Mouse (Mus musculus) cortical plate, adult 2 months (tissue): ENCODE results near the gene Prmt8. TPM values are rescaled to one million over a fixed set of nuclear protein-coding genes. Genes with fewer than 3 reads are reported as not detected.

Experiments used
- H3K27ac ChIP-seq: fragments of 200-500 bp; 2 replicates; pipeline ENCODE4 v1.5.1; 2012; ENCODE audit warnings: low read length, control low read depth, inconsistent platforms; ENCODE audit not compliant: insufficient read depth
- H3K4me1 ChIP-seq: fragments of 200-500 bp; 2 replicates; pipeline ENCODE4 v1.6.1; 2011; ENCODE audit warnings: low read length; ENCODE audit not compliant: control insufficient read depth, insufficient read depth
- H3K4me3 ChIP-seq: fragments of 200-500 bp; 2 replicates; pipeline ENCODE4 v1.5.1; 2011; ENCODE audit warnings: mild to moderate bottlenecking, low read length, control low read depth; ENCODE audit not compliant: insufficient read depth
- CTCF ChIP-seq: fragments of 200-500 bp; IDR thresholded peaks from 2 replicates; pipeline ENCODE4 v1.5.1; 2011; ENCODE audit warnings: mild to moderate bottlenecking, control low read depth, low read length; ENCODE audit not compliant: insufficient read depth; ENCODE audit errors: extremely low read depth
- POLR2A ChIP-seq: fragments of 200-500 bp; IDR thresholded peaks from 2 replicates; pipeline ENCODE4 v1.6.1; 2011; ENCODE audit warnings: mild to moderate bottlenecking, low read length, control low read depth; ENCODE audit not compliant: insufficient read depth; ENCODE audit errors: extremely low read depth
- polyA plus RNA-seq: library from polyadenylated mRNA; depleted of rRNA; stranded (reverse); fragments of >200 nt; gene quantifications from 2 replicates; pipeline ENCODE4 v1.2.3, GENCODE M21; 2012

The Prmt8 gene
- polyA plus RNA-seq, 1 experiment: 67.5 TPM

- TF ChIP-seq CTCF: no peak
- TF ChIP-seq POLR2A: peak; percentile 42; the same call in 1 of the 2 replicates
- Histone ChIP-seq H3K4me3 (peak overlapping the region; percentile 92), H3K4me1 (peaks cover 8% of the 10 kb centered on the region), H3K27ac (peak overlapping the region; percentile 98)
Measured at GRCm38 (mm10) chr6:127766641-127767200, 2.6 kb downstream of the Prmt8 start.

GRCm38 (mm10) chr6:127766041-127766604 is 3.1 kb downstream of the Prmt8 start:
- Histone ChIP-seq H3K4me1 (peaks cover 6% of the 10 kb centered on the region), H3K4me3 (peak overlapping the region; percentile 92), H3K27ac (no peak overlapping the region)
- no peak for TF ChIP-seq CTCF
- 0 out of 2 replicates have a peak, but pooled peaks have one; percentile 37 for TF ChIP-seq POLR2A

GRCm38 (mm10) chr6:127765573-127765972 is 3.7 kb downstream of the Prmt8 start:
- no peak overlapping the region for H3K27ac ChIP-seq
- H3K4me3 ChIP-seq: peak overlapping the region; percentile 92
- TF ChIP-seq CTCF: no peak
- no peak for TF ChIP-seq POLR2A
- peaks cover 8% of the 10 kb centered on the region for H3K4me1 ChIP-seq

GRCm38 (mm10) chr6:127758264-127758663 is 11.0 kb downstream of the Prmt8 start:
- no peak for TF ChIP-seq POLR2A
- no peak for TF ChIP-seq CTCF
- no peak overlapping the region for H3K4me3 ChIP-seq
- H3K27ac ChIP-seq: no peak overlapping the region
- peaks cover 15% of the 10 kb centered on the region for H3K4me1 ChIP-seq

- Histone ChIP-seq H3K4me1 (peaks cover 20% of the 10 kb centered on the region), H3K27ac (no peak overlapping the region), H3K4me3 (no peak overlapping the region)
- TF ChIP-seq CTCF (no peak), POLR2A (no peak)
Measured at GRCm38 (mm10) chr6:127757667-127758167, 11.6 kb downstream of the Prmt8 start.

DNA sequence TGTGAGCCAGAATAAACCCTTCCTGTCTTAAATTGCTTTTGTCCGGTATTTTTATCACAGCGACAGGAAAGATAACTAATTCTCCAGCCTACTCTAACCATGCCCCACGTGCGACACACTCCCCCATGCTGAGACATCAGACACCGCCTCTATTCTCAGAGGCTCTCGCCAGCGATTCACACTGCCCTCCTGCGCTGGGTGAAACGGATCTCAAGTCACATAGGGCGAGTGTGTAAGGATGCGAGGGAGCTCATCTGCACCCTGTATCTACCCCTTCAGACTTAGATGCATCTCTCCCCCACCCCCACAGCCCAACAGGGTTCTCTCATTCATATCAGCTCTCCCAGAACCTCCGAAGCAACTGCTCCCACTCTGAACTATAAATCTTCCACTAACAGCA is 12.4 kb downstream of the Prmt8 start:
- Histone ChIP-seq H3K4me3 (no peak overlapping the region), H3K27ac (no peak overlapping the region), H3K4me1 (peaks cover 22% of the 10 kb centered on the region)
- TF ChIP-seq POLR2A (no peak), CTCF (no peak)

DNA sequence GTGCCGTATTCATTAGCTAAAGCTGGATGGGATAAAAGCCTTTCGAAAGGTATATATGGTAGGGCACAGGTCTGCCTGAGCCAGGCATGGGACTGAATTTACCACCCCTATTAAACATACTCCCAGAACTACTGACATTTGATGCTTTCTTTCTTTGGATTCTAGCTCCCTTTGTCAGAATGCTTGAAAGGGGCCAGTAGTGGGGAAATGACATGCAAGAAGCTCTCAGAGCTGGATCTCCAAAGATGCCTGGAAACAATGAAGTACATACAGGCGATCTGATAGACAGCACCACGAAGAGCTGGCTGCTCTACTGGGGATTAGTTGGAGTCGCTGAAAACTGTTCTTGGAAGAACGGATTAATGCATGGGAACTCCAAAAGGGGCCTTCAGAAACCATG is 16.0 kb downstream of the Prmt8 start:
- peaks cover 25% of the 10 kb centered on the region for H3K4me1 ChIP-seq
- no peak for TF ChIP-seq POLR2A
- no peak for TF ChIP-seq CTCF
- no peak overlapping the region for H3K4me3 ChIP-seq
- H3K27ac ChIP-seq: no peak overlapping the region

- TF ChIP-seq CTCF: no peak
- no peak for TF ChIP-seq POLR2A
- no peak overlapping the region for H3K27ac ChIP-seq
- H3K4me1 ChIP-seq: peaks cover 25% of the 10 kb centered on the region
- H3K4me3 ChIP-seq: no peak overlapping the region
Measured at GRCm38 (mm10) chr6:127752681-127753080, 16.6 kb downstream of the Prmt8 start.

- peaks cover 20% of the 10 kb centered on the region for H3K4me1 ChIP-seq
- no peak for TF ChIP-seq POLR2A
- no peak for TF ChIP-seq CTCF
- H3K27ac ChIP-seq: no peak overlapping the region
- H3K4me3 ChIP-seq: no peak overlapping the region
Measured at GRCm38 (mm10) chr6:127751499-127751898, 17.8 kb downstream of the Prmt8 start.

- peaks cover 13% of the 10 kb centered on the region for H3K4me1 ChIP-seq
- no peak overlapping the region for H3K27ac ChIP-seq
- no peak overlapping the region for H3K4me3 ChIP-seq
- no peak for TF ChIP-seq CTCF
- 0 out of 2 replicates have a peak, but pooled peaks have one; percentile 25 for TF ChIP-seq POLR2A
Measured at GRCm38 (mm10) chr6:127748793-127749192, 20.5 kb downstream of the Prmt8 start.

DNA sequence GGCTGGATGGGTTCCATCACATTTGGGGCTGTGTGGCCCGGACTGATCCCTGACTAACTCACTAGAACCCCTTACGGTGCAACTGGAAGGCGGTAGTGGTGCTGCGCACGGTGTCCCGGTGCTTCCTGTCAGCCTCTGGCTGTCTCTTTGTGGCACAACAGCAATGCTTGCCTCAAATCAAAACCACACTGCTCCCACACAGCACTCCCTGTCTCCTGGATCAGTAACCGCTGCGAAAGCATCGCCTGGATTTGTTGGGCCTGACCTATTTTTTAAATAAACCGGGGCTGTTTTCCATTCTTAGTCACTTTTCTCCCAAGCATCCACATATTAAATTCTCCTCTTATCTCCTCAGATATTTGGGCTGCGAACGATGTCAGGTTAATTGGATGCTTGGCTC is 27.0 kb downstream of the Prmt8 start:
- Histone ChIP-seq H3K27ac (no peak overlapping the region), H3K4me3 (no peak overlapping the region), H3K4me1 (peaks cover 7% of the 10 kb centered on the region)
- TF ChIP-seq POLR2A (no peak), CTCF (no peak)
